Mouse (Mus musculus) cerebellum, adult (tissue): ENCODE data around the gene Akap7.

Experiments
- ATAC-seq: cut with Nextera tagmentation; 2 replicates; pipeline ENCODE4 v1.9.2; 2017; ENCODE audit warnings: mild to moderate bottlenecking, moderate library complexity, mixed read lengths; ENCODE audit not compliant: insufficient number of reproducible peaks, low FRiP score, low TSS enrichment

Gene Akap7

DNA sequence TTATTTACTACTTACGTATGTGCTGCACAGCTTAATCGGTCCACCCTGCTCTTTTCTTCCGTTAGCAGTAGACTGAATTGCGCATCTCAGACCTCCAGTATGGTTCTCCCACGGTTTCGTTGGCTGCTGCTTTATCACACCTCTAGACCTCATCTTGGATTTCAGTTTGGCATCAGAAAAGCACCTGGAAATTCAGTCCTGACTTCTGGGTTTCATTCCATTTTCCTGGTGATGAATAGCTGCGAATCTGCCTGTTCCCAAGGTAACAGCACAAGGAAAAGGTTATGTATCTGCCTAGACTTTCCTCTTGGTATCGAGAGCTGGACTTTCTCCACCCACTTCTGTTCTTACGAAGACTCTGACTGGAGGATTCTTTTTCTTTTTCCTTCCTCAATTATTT, at the start of gene Akap7:
Gene Akap7, minus strand, starts transcription at position 101 of the 400 bp plus-strand sequence.
- no peak for ATAC-seq

DNA sequence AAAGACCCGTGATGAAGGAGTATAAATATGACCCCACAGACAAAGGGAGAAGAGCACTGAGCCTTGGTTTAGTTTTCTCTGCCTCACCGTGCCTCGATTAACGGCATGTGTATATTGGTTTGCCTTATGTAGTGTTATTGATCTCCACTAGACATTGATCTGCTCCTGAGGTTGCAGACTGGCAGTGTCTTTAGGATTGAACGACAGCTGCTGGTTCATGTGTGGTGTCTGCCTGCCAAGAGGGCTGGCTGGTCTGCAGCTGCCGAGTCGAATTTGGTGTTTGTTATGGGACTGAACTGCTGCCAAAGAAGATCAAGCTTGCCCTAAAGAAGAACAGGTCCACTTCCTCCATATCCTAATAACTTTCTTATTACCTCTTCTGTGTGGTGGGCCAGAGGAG, 46.7 kb upstream of the Akap7 start:
- no peak for ATAC-seq

DNA sequence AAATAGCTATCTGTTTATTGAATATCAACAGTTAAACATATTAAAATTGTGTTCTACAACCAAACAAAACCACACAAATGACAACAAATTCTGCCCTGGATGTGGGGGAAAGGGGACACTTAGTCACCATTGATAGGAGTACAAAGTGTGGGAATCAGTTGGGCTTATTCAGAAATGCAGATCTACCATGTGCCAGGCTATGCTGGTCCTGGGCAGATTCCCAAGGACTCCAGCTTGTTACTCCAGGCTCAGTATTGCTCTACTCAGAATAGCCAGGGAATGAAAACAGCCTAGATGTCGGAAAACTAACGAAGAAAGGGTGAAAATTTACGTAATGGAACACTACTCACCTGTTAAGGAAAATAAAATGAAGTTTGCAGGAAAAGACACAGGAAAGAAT, 46.3 kb upstream of the Akap7 start:
- no peak for ATAC-seq

DNA sequence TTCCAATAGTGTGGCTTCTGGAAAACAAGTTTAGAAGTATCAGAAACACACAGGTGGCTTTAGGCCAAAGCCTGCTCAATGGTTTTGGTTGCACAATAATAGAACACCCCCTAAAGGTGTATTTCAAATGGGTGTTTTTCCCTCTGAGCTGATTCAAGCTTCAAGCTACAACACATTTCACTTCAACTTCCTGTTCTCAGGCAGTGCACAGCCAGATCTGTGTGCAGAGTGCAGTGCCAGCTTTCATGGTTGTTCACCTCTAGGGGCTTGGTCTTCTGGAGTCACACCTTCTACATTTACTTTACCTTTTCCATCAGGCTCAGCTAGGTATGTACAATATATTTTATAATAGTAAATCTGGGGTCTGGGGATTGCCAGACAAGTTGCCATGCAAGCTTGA, 35.1 kb upstream of the Akap7 start:
- no peak for ATAC-seq

DNA sequence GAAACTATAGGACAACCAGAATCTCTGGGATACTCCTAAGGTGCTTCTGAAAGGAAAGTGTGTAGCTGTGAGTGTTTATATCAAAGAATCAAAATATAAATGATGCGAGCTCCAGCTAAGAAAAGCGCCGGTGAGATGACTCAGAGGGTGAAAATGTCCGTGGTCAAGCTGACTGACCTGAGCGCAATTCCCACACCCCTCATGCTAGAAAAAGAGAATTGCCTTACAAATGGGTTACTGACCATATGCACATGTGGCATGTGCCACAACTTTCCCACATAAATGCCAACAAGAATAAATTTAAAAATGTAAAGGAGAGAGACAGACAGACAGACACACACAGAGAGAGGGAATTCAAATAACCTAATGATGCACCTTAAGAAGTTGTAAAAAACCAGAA, 33.0 kb upstream of the Akap7 start:
- no peak for ATAC-seq

DNA sequence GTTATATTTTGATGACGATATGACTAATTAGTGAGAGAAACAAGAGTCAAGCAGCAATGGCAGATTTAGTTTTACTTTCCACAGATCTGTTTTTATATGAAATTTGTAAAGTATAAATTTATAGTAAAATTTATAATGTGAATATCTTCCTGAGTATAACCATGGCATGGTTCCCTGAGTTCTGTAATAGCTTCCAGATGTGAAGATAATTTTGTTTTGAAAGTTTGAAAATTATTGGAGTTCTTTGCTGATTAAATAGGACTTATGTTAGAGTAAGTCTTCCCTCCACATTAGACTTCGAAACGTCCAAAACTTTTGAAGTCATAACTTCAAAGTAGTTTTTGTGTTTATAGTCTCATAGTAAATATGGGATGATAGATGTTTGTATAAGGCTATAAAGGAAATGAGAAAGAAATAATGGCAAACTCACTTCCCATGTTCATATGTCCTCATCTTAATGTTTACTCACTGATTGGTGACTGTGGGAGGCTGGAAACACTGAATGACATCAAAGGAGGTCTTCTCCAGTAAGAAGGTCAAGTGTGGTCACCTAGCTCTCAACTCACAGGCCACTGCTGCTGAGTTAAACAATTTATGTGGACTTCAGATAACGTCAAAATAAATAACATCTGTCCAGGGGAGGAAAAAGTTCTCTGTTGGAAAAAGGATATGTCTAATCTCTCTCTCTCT, 25.9 kb upstream of the Akap7 start:
- ATAC-seq, result no peak

DNA sequence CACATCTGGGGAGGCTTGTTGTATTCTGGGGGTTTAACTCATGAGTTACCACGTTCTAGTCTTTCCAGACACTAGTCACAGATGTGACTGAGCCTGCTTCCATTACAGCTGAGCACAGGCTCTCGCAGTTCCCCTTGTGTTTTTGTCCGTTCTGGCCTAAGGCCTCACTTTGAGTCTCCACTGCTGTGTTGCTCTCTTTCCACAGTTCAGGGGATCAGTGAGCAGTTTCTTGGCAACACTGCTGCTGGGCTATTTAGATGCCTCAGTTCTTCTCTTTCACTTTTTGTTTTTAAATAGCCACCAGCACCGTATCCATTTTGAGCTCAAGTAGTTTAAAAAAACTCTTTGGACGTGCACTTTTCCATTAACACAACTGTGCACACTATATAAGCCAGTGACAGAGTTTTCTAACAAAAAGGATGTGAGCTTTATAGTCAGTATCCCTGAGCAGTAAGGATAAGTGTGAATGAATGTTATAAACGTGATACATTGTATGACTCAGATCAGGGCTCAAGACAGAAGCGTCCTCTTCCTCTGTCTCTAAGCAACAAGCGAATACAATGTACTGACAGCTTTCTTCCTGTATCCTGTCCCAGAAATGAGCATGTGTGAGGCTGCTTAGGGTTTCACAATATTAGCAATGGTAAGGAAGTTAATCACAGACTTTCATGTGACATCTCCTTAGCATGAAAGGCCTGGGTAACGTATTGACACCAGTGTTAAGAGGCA, 23.8 kb upstream of the Akap7 start:
- ATAC-seq, result no peak

DNA sequence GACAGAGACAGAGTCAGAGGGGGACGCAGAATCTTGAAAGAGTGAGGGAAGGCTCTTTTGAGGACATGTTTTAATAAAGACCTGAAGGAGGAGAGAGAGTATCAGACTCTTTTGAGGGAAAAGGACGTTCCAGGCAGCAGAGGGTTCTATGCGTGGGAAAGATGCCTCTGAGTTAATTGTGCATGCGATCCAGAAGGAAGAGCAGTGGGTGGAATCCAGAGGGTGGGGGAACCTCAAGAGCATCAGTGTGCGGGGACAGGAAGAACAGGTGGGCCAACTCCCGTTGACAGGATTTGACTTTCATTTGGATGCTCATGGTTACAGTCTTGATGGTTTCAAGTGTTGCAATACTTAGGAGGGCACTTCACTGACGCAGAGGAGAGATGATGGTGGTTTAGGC, 22.4 kb upstream of the Akap7 start:
- ATAC-seq, result no peak

DNA sequence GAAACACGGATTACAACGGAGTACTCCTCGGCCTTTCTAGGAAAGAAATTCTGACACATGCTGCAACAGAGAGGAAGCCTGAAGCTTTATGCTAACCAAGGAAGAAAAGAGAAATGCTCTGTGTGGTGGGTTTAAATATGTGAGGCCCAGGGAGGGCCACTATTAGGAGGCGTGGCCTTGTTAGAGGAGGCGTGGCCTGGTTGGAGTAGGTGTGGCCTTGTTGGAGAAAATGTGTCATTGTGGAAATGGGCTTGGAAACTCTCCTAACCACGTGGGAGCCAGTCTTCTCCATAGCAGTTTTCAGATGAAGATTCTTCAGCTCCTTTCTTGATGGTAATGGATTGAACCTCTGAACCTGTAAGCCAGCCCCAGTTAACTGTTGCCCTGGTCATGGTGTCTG, 19.8 kb upstream of the Akap7 start:
- ATAC-seq, result no peak

DNA sequence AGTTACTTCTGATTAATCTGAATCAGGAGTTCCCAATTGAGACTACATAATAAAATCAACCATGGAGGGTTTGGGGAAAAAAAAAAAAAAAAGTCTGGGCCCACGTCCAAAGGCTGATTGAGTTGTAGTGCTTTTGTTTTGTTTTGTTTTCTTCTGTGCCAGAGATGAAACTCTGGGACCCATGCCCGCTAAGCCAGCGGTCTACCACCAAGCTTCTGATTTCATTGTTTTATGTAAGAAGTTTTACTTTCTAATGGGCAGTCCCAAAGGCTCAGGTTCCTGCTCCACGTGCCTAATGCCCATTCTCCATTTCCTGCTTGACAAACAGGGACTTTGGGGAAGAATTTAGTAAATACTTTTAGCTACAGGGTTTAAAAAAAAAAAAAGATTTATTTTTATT, 18.0 kb upstream of the Akap7 start:
- no peak for ATAC-seq

DNA sequence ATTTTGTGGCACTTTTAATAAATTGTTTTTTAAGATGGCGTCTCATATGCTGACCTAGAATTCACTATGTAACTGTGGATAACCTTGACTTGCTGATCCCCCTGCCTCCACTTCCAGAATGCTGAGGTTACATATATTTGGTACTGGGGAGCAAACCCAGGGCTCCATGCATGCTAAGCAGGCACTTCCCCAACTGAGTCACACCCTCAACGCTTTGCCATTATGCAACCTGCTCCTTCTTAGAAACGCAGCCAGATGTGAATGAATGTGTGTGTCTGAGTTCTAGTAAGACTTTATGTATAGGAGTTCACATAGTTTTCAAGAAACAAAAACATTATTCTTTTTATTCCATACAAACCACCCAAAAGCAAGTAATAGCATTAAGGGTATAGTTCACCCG, 13.5 kb upstream of the Akap7 start:
- no peak for ATAC-seq

DNA sequence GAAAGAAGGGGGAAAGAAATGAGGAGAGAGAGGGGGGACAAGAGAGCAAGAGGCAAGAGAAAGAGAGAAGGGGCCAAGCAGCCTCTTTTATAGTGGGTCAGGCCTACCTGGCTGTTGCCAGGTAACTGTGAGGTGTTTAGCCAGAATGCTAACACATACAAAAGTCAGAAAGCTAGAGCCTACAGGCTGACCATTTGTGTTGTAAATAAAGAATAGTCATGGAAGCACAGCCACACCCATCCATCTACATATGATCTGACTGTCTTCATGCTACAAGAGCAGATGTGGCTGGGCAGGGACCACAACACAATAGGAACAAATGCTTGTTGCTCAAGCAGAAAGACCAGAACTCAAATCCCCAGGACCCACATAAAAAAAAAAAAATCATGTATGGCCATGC, 11.9 kb upstream of the Akap7 start:
- ATAC-seq, result no peak

DNA sequence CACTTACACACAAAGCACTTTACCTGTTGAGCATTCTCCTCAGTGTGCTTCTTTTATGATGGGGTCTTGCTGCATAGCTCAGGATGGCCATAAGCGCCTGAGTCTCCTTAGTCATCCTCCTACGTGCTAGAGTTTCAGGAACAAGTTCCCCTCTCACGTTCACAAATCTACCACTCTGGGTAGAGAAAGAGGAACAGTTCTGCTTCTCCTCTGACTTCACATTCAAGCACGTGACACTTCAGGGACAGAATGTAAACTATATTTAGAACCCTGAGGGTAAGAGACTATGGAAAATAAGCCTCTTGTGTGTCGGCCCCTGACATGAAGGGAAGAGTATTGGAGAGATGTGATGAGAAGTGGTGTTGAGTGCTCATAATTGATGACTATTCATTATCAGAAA, 10.7 kb upstream of the Akap7 start:
- no peak for ATAC-seq

DNA sequence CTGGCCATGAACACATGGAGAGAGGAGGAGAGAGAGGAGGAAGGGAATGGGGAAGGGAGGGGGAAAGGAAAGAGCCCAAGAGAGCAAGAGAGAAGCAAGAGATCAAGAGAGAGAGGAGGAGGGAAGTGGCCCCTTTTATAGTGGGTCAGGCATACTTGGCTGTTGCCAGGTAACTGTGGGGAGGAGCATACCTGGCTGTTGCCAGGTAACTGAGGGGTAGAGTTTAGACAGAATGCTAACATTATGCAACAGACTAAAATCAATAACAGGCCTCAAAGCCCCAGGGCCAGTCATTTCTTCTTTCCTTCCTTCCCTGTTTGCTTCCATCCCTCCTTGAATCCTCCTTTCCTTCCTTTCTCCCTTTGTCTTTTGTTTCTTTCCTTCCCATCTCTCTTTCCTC, 10.0 kb upstream of the Akap7 start:
- ATAC-seq, result no peak

DNA sequence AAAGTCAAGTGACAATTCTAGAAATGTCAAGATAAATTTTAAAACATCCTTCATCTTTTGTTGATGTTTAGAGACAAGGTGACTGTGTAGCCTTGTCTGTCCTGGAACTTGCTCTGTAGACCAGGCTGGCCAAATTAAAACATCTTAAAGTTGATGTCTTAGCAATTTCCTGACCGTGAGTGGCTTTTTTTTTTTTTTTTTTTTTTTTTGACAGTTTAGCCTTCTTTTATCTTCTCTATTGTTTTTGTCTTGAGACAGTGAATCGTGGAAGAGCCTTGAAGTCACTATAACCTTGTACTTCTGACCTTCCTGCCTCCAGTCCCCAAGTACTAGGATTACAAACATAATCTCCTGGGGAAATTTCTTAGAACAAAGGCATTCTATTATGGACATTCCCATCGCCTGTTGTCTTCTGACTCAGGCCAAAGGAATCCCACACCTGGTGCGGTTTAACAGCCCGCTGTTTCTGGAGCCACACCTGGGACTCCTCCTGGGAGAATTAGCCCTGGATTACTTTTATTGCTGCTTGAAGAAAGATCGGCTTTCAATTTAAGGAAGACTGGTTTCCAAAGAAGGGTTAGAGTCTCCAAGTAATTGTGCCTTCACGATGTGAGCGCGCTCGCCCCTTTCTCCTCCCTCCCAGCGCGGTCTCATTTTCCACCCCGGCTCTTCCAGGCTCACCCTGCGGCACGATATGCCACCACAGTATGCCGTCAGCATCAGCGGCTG, 6.3 kb upstream of the Akap7 start:
- no peak for ATAC-seq

DNA sequence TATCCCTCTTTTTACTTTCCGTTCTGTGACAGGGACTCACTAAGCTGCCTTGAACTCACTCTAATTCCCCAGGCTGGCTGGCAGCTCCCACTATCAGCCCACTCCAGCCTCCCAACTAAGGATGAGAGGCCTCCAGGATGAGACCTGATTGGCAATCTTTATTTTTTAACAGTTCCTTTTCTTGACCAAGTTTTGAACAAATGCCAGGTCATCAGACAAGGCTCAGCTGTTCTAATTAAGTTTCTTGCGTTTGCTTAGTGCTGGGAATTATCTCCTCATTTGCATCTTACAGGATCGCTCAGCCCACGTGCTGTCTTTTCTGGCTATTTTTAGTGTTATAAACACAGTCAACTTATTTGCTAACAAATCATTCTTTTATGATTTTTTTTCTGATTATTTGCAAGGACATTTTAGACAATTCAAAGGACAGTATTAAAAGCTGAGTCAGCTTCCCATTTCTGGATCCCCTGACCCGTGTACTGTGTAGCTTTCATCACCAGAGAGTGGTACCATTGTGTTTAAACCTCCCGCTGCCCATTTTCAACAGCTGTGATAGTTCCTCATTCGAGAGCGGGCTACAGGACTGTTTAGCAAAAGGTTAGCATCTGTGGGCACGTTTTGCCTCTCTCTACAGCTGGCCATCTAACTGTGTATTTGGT, 4.0 kb upstream of the Akap7 start:
- no peak for ATAC-seq

DNA sequence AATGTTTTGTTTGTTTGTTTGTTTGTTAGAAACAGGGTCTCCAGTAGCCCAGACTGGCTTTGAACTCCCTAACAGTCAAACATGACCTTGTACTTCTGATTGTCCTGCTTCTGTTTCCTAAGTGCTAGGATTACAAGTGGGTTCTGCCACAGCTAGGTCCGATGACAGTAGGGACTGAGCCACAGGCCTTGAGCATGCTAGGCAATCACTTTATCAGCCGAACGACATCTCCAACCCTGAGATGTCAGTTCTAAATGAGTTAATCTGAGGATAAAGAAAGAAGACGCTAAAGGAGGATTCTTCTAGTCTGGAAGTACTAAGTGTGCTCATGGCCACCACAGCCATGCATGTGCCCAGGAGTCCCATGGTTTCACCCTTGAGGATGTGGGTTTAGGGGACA, 3.1 kb upstream of the Akap7 start:
- no peak for ATAC-seq

DNA sequence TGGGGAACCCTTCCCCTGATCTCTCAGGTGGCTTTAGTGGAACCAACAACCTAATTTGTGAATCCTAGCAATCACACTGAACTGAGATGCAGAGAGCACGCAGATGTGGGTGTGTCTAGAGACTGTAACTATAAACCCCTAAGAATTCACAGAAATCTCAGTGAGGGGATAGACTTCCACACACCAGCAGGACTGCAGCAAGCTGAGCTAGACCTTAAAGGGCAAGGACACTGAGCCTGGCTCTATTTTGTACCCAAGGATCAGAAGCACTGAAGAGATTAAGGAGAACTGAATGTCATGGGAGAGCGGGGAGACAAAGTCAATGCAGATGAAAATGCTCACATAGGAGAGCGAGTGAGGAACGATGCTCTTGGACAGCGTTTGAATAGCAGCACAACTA, 2.3 kb upstream of the Akap7 start:
- no peak for ATAC-seq

DNA sequence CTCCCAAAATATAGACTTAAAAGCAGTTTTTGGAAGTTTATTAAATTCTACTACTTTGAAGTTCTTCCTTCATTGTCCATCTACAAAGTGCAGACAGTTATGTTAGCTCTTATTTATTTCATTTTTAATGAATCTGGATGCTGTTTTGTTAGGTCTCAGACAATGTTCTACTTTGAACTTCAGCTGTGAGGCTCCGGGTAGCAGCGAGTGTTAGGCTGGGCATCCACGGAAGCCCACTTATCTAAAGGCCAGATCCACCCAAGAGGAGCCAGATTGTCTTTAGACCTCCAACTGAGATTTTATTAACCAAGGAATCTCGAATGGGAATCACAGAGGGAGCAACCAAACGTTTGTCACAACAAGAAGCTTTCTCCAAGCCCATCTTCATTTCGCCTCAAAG, 2.5 kb downstream of the Akap7 start:
- ATAC-seq, result no peak

DNA sequence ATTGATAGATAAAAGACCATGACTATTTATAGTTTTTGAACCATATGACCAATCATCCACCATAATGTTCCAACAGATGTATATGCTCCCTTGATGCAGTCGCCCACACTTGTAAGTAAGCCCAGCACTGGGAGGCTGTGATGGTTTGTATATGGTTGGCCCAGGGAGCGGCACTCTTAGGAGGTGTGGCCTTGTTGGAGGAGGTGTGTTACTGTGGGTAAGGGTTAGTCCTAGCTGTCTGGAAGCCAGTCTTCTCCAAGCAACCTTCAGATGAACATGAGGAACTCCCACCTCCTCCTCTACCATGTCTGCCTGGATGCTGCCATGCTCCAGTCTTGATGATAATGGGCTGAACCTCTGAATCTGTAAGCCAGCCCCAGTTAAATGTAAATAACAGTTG, 3.1 kb downstream of the Akap7 start:
- no peak for ATAC-seq

DNA sequence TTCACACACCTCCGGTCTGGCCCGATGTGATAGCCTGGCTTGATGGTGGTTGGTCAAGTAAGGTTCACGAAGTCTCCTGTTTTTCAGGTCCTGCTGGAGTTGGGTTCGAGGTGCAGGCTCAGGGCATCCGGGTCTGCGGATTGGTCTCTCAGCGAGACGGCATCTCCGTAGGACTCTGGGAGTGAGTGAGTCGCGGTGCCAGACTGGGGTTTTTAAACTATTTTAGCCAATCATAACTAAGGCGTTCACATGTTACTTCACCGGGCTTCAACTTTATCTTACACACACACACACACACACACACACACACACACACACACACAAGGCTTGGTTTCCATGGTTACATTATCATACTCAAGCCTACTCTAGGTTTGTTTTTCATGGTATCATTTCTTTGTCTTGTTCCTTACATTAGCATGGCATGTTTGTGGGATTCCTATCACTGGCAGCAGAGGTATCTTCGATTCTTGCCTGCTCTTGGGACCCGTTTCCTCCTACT, 8.6 kb downstream of the Akap7 start:
- ATAC-seq, result no peak
